Comparison of ENCODE assay signal across 12 mouse cellular contexts in the genomic region with DNA sequence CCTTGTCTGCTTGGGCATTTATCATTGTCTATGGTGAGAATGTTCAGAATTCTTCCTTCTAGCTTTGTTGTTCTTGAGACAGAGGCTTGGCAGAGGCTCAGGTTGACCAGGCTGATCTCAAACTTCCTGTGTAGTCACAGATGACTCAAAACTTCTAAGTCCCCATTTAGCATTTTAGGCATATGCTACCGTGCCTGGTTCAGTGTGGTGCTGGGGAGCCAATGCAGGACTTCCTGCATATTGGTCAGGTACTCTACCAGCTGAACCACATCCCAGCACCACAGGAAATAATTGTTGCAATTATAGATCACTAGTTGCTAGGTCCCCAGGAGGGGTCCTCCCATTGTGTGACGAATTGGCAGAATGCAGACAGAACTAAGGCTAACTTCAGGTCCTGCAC. TPM values are rescaled to one million over a fixed set of nuclear protein-coding genes. Genes with fewer than 3 reads are reported as not detected.
DNase-seq lines count a peak whose midpoint lies in the region; ATAC-seq and TF ChIP-seq lines count a peak whose summit lies in the region.
"Had no signal": no experiment of that assay in that cellular context is flagged by ENCODE, and none has a peak within 500 bp of the region (broad histone marks: within the 10 kb centered on the region; RNA-seq: fewer than 3 reads in every experiment).

No protein-coding gene starts in this region.

- peaks cover 93% of the 10 kb centered on the region for H3K4me1 ChIP-seq in heart, embryonic 13.5 days
- peaks cover 27% of the 10 kb centered on the region for H3K4me1 ChIP-seq in embryonic fibroblast, embryonic 13.5 days (ENCODE audit: control insufficient read depth, insufficient read depth, low read length)
- H3K4me1 ChIP-seq in midbrain, embryonic 13.5 days (replicated peaks), result peaks cover 18% of the 10 kb centered on the region; the same call in 1 of the 2 replicates

- no peak for TF ChIP-seq POLR2A in embryonic fibroblast, embryonic 13.5 days (IDR thresholded peaks at IDR 0.05; ENCODE audit: low read depth, low read length)

- no peak overlapping the region for H3K9ac ChIP-seq in heart, embryonic 13.5 days
- no peak overlapping the region for H3K9ac ChIP-seq in midbrain, embryonic 13.5 days (replicated peaks)
- H3K9ac ChIP-seq: hindbrain, embryonic 14.5 days; midbrain, embryonic 12.5 days had no signal

- H3K4me3 ChIP-seq in heart, embryonic 13.5 days, result no peak overlapping the region
- H3K4me3 ChIP-seq in embryonic fibroblast, embryonic 13.5 days (ENCODE audit: insufficient read depth, low read length), result no peak overlapping the region
- no peak overlapping the region for H3K4me3 ChIP-seq in midbrain, embryonic 13.5 days (replicated peaks)
- H3K4me3 ChIP-seq: forebrain, embryonic 10.5 days; midbrain, embryonic 12.5 days had no signal

- no peak overlapping the region for H3K4me2 ChIP-seq in heart, embryonic 13.5 days
- no peak overlapping the region for H3K4me2 ChIP-seq in midbrain, embryonic 13.5 days (replicated peaks)
- H3K4me2 ChIP-seq: hindbrain, embryonic 14.5 days; midbrain, embryonic 12.5 days had no signal

- H3K27me3 ChIP-seq in heart, embryonic 13.5 days (replicated peaks), result no peaks in the 10 kb centered on the region
- H3K27me3 ChIP-seq in midbrain, embryonic 13.5 days, result no peaks in the 10 kb centered on the region
- H3K27me3 ChIP-seq: midbrain, embryonic 12.5 days had no signal

- H3K27ac ChIP-seq in heart, embryonic 13.5 days (replicated peaks), result peak overlapping the region; percentile 45; the same call in 1 of the 2 replicates
- peak overlapping the region; percentile 34; the same call in 1 of the 2 replicates for H3K27ac ChIP-seq in embryonic fibroblast, embryonic 13.5 days (ENCODE audit: insufficient read depth, low read length)
- no peak overlapping the region for H3K27ac ChIP-seq in midbrain, embryonic 13.5 days
- H3K27ac ChIP-seq: forebrain, embryonic 10.5 days; hindbrain, embryonic 14.5 days; midbrain, embryonic 12.5 days had no signal

- no peak for ATAC-seq in heart, embryonic 13.5 days (ENCODE audit: extremely low read depth, insufficient number of reproducible peaks, low FRiP score, low TSS enrichment)
- ATAC-seq in midbrain, embryonic 13.5 days, result no peak

- 69% methylated on average over 2 of the region's 2 CpGs for whole genome bisulfite sequencing in heart, embryonic 13.5 days
- 80% methylated on average over 2 of the region's 2 CpGs for WGBS in midbrain, embryonic 13.5 days

- H3K36me3 ChIP-seq in heart, embryonic 13.5 days, result peaks cover 44% of the 10 kb centered on the region
- peaks cover 17% of the 10 kb centered on the region for H3K36me3 ChIP-seq in midbrain, embryonic 13.5 days

- no peak for DNase-seq in heart, postnatal 36 days
- DNase-seq in spleen, adult 18-20 months, result peak; percentile 33 to 35
- DNase-seq in spleen, adult 12 weeks (ENCODE audit: low spot score), result no peak
- DNase-seq in thymus, postnatal 36 days, result no peak
- DNase-seq in thymus, adult 18-20 months, result no peak
- DNase-seq: liver had no signal

- intact Hi-C loops in heart, postnatal 36 days (cut with DNase I), result no loop called here

- no peak for TF ChIP-seq CTCF in embryonic fibroblast, embryonic 13.5 days (IDR thresholded peaks at IDR 0.05; ENCODE audit: borderline replicate concordance, insufficient read depth, low read length)

- H3K9me3 ChIP-seq in heart, embryonic 13.5 days, result no peaks in the 10 kb centered on the region
- H3K9me3 ChIP-seq in midbrain, embryonic 13.5 days, result no peaks in the 10 kb centered on the region
- H3K9me3 ChIP-seq: forebrain, embryonic 10.5 days; midbrain, embryonic 12.5 days had no signal

RNA-seq across cellular contexts. Expression of a gene that starts 10.7 kb away (rescaled TPM):
- polyA plus RNA-seq in heart, embryonic 13.5 days (2015; fragmentation: Nextera tagmentation; extraction: Ambion mirVana), result 376 and 386 TPM in 2 replicates
- total RNA-seq in heart, postnatal 36 days (2021), result 100 to 1,000 TPM; 393 to 443 TPM
- polyA plus RNA-seq in embryonic fibroblast, embryonic 13.5 days (2011; ENCODE audit: insufficient read length, low read depth, missing spikeins), result 355 and 440 TPM in 2 replicates
- polyA plus RNA-seq in midbrain, embryonic 13.5 days (2015; fragmentation: Nextera tagmentation; extraction: Ambion mirVana), result 321 and 324 TPM in 2 replicates

Comparison
In these comparisons a context has a peak if more than half of its experiments do, and no peak if none do; other contexts are left out.
1. DNase-seq: peak in spleen, adult 18-20 months (2 of 2); none in heart, postnatal 36 days (0 of 2), spleen, adult 12 weeks (single experiment), thymus, postnatal 36 days (0 of 2) and thymus, adult 18-20 months (0 of 2).